Mouse (Mus musculus): ENCODE results near the gene Ptgfrn.
A peak's percentile ranks its signal among the peaks of the same experiment; 100 is the strongest.

The Ptgfrn gene

DNA sequence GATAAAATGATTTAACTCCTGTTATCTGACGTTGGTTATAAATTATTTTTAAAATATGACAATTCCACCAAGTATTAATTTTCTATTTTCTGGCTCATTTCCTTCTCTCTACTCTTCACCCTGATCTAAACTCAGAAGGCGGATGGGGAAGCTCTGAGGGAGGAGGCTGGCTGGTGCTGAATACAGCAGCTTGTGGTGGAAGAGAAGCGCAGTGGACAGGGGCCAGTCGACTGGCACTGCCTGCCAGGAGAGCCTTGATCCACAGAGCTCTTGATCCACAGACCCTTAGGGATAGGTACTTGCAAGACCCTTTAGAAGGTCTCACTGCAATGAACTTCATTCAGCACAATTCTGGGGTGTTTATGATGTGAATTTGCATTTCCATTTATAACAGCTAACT is 29.2 kb downstream of the Ptgfrn start:
- DNase-seq (ENCODE audit: extremely low spot score, low read depth, low spot score), result no peak

DNA sequence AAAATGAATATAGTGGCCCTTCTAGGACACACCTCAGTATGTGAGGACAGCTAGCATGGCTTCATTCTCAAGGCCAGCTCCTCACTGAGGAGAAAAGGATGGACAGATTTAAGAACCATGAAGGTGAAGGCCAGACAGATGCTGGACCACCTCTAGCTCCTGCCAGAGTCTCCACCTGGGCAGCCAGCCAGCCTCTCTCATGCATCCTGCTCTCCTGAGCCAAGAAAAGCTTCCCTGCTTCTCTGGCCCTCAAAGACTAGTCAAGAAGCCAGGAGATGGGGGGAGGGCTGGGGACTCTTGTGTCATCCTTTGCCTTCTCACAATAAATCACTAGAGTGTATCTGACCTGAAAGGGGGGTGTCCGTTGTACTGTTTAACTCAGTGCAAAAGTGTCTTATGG is 31.7 kb downstream of the Ptgfrn start:
- DNase-seq (ENCODE audit: extremely low spot score, low read depth, low spot score), result no peak

DNA sequence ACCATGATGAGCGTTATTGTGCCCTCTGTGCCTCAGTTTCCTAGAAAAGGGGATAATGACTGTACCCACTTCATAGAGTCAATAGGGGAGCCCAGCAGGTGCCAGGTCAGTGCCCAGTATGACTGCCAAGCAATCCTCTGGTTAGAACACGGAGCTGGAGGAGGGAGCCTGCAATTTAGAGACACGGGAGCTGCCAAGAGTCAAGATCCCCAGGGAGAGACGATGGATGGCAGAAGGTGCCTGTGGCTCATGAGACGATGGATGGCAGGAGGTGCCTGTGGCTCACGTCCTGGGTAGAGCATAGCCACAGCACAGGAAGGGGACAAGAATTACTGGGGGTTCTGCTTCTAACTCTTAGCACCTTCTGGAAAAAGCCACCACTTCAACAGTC is 32.4 kb downstream of the Ptgfrn start:
- DNase-seq (ENCODE audit: extremely low spot score, low read depth, low spot score), result no peak

DNA sequence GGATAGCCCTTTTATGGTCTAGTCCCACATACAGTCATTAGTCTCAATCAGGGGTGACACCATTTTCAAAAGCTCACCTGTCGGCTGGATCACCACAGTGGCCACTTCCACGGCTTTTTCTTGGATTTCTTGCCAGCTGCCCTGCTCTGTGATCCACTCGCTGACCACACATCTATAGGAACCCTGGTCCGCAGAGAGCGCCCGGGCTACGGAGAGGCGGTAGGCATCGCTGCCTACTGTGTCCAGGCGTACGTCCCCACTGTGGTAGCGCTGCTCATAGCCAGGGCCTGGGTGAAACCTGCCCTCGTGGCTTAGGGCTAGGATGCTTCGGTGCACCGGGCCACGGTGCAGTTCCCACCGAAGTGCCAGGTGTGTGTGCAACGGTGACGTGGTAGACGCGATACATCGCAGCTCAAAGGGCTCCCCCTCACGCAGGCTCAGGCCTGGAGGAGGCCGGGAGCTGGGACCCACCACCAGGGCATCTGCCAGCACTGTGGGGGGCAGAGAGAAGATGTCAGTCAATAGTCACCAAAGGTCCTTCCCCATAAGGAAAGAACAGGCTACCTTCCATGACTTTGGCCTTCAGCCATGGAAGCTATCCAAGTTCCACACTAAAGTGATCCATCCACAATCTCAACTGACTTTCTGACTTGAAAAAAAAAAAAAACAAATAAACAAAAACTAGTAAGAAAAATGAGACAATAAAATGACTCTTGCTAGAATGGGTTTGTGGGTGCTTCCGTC is 32.9 kb downstream of the Ptgfrn start:
- no peak for DNase-seq (ENCODE audit: extremely low spot score, low read depth, low spot score)

DNA sequence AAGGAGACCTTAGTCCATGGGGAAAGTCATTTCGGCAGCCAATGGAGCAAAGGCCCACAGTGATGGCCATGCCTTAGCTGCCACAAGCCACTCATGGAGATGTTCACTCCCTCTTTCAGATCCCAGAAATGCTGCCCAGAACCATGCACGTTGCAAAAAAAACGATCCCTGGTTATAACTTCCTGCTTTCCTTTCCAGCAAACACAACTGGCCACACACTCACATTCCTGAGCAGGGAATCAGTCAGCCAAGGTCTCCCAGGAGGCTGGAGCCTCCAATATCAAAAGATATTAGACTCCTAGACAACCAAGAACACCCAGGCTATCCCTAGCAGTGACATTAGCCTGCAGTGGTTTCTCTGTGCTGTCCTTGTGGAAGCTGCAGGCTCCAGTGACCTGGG is 34.2 kb downstream of the Ptgfrn start:
- DNase-seq (ENCODE audit: extremely low spot score, low read depth, low spot score), result no peak

DNA sequence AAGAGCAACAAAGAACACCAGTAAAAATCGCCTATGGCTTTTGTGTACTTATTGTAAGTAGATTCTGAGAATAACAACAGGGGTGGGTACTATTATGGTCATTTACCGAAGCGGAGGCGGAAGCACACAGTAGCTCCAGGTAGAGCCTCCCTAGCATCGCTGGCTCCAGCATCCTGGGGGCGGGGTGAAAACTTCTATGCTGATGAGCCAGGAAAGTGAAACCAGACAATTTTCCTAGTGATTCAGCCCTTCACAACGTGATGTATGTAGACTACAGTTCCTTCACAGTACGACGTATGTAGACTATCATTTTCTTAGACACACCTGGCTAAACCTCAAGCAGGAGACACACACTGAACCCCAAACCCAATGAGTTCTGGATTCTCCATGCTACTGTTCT is 36.7 kb downstream of the Ptgfrn start:
- no peak for DNase-seq (ENCODE audit: extremely low spot score, low read depth, low spot score)

DNA sequence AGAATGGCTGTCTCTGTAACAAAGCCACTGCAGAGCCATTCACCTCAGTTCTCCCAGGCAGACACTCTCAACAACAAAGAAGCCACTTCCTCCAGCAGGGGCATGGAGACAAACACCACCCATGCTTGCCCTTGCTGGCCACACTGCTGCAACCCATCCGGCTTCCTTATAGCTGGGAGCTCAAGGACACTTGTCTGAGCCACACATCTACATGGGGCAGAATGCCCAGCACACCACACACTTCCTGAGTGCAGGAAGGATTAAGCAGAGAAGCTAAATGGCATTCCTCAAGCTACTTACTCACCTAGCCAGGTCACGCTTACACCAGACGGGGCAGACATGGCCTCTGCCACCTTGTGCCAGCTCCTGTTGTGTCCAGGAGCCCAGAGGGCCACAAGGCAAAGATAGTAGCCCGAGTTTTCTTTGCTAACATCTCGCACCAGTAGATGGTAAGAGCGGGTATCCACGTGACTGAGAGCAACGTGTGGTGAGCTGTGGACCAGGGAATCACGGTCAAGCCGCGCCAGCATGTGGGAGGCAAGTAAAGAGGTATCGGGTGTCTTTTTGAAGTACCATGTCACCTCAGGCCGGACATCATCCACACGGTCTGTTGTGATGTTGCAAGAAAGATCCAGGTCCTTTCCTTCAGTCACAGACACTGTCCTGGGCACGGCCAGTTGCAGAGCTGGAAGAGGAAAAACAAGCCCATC is 37.4 kb downstream of the Ptgfrn start:
- no peak for DNase-seq (ENCODE audit: extremely low spot score, low read depth, low spot score)

DNA sequence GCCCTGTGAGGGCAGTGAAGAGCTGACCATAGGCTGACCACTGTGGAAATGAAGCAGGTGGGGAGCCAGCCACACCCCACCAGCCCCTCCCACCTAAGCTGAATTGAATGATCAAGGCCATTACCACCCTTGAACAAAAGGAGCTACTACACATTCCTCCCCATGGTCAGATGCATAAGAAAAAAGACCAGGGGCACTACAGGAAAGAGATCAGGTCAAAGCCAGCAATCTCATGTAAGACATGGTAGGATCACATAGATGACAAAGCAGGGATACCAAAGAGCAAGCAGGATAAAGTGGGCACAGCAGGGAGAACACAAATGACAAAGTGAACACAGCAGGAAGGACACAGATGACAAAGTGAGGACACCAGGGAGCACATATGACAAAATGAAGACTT is 38.5 kb downstream of the Ptgfrn start:
- no peak for DNase-seq (ENCODE audit: extremely low spot score, low read depth, low spot score)

DNA sequence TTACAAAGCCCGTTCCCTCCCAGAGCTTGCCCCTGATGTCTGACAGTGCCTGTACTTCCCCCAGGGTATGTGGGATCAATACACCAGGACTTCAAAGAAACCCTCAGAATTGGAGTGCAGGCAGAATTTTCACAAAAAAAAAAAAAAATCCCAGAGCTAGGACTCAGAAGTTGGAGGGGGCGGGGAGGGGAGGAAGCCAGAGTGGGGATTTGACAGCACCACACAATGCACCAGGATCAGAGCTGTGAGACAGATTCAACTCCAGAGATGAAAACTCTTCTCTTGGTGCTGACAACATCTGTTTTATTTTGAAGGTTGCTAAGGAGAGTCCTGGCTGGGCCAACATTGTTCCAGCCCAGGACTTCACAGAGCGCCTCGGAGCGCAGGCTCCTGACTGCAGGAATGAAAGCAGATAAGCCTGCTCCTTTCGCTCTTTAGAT is 39.3 kb downstream of the Ptgfrn start:
- DNase-seq (ENCODE audit: extremely low spot score, low read depth, low spot score), result no peak

DNA sequence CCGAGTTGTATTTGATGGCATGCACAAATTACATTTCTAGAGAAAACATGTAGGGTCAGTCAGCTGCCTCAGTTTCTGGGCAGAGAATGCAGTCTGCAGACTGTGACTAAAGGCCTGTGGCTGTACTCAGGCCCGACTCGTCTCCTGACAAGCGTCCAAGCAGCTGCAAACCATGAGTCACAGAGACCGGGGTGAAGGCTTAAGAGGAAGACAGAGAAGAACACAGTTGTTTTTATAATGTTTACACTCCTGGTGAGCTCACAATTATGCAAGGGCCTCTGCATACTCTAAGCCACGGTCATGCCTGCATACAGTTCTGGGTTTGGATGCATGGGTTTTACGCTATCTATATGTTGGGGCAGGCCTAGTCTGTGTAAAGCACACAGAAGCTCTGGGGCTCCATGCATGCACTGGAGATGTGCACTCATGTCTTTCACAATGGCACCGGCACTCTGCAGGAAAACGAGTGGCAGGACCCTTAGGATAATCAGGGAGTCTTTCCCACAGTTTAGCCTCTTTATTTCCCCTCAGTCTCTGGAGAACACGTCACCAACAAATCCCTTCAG is 39.8 kb downstream of the Ptgfrn start:
- DNase-seq (ENCODE audit: extremely low spot score, low read depth, low spot score), result no peak

DNA sequence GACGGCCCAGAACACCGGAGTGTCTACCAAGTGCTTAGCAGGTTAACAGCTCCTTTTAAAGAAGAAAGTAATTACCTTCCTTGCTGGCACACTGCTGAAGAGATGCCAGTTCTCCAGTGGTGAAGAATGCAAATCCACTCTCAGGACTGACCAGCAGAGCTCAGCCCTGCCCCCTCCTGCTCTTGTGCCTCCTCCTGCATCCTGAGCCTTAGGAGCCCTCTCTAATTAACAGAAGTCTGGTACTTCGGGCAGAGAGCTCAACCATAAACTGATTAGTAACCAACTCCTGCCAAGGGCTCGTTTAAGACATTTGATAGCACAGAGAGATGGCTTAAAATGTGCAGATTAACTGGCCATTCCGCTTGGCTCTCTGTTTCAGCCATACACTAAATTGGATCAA is 41.4 kb downstream of the Ptgfrn start:
- peak; percentile 3 for DNase-seq (ENCODE audit: extremely low spot score, low read depth, low spot score)

DNA sequence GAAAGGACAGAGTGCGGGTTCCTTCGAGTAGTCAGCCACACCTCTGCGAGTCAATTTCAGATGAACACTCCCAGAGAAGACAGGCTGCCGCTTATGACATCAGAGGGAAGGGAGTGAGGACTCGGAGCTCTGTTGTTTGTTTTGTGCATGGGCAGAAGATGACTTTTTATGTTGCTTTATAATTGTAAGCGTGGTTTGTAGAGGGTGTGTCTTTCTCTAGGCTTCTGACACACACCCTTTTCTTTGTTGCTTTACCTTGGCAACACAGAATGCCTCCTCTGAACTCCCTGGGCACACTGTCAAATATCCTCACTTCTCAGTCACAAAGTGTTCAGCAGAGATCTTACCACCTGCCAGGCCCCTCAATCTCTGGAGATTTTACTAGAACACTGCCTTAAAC is 43.9 kb downstream of the Ptgfrn start:
- DNase-seq (ENCODE audit: extremely low spot score, low read depth, low spot score), result no peak

DNA sequence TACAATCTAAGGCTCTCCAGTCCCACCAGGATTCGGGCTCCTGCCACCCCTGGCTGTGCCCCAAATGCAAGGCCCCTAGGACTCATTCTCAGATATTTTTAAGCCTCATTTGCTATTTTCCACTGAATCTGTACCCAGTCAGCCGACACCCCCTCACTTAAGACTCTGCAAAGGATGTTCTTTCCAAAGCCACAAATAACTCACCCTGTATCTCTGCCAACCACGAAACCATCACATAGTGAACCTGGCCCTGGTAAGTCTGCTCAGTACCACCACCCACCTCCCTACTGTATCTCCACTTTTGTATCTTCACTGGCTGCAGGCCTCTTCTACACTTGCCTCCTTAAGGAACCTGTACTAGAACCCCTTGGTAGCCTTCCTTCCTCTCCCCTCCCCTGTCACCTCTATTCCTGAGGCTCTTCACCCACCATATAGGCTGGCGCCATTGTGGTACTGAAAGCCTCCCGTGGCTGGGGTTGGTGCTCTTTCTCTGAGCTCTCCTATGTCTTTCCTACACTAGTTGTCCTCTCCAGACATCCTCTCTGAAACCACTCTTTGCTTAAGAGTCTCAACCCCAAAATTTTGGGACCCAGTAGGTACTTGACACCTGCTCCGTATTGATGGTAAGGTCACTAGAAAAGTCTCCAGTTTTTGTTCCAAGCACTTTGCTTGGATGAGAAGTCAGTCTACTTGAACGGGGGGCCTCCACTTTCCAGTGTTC is 48.1 kb downstream of the Ptgfrn start:
- no peak for DNase-seq (ENCODE audit: extremely low spot score, low read depth, low spot score)

DNA sequence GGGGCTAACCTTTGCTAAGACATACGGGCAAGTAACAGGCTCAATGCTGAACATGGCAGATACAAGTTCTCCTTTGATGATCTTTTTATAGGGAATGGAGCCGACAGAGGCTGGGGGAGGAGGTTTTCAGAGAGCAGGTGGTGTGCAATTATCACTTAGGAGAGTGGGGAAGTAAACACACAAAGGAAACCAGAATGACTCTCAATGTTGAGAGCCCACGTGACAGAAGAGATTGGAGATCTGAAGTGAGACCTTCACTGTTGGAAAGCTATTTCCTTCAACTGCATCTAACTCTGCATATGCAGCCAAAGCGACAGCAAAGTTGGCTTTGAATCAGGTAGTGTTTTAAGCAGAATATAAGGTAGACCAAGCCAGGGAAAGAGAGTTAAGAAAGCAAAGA is 50.9 kb downstream of the Ptgfrn start:
- DNase-seq (ENCODE audit: extremely low spot score, low read depth, low spot score), result no peak

DNA sequence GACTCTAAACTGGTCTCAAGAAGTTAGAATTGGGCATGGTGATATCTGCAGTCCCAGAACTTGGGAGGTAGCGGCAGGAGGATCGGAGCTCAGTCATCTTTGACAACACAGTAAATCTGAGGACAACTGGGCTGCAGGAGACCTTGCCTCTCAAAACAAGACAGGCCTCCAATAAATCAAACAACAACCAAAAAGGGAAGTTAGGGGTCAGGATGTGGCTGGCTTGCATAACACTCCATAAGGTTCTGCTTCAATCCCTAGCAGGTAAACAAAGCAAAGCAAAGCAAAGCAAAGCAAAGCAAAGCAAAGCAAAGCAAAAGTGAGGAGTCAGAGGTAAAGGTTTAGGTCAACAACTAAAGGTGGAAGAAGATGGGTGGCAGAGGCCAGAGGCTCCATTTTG is 51.9 kb downstream of the Ptgfrn start:
- DNase-seq (ENCODE audit: extremely low spot score, low read depth, low spot score), result no peak

DNA sequence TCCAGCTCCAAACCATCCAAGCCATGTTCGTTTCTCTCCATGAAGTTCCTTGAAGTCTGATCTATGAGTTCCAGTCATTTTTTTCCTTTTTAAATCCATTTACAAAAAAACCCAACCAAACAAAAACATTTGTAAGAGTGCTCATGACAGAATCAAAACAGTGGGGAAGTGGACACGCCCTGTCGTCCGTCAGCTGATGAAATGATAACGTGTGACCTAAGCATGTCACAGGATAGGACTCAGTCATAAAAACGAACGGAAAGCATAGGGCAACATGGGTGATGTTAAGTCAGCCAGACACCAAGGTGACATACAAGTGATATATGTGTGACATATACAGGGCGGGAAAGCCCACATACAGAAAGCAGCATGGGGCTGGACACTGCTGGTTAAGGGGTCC is 54.9 kb downstream of the Ptgfrn start:
- no peak for DNase-seq (ENCODE audit: extremely low spot score, low read depth, low spot score)

DNA sequence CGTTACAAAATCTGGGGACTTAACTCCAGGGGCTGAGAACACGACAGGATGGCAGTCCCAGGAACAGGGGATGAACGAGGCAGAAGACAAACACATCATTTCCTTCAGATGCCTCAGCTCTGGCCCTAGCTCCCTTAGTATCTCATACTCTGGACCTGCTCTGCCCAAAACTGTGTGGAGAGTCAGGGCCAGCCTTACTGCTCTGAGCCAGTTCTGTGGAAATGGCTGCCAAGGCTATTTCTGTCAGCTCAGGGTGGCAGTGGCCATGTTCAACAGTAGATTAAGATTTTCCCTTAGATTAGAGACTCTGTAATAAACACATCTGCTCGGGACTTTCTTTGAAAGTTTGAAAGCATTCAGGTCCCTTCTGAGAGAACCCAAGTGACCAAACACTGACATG is 58.5 kb downstream of the Ptgfrn start:
- DNase-seq (ENCODE audit: extremely low spot score, low read depth, low spot score), result no peak

DNA sequence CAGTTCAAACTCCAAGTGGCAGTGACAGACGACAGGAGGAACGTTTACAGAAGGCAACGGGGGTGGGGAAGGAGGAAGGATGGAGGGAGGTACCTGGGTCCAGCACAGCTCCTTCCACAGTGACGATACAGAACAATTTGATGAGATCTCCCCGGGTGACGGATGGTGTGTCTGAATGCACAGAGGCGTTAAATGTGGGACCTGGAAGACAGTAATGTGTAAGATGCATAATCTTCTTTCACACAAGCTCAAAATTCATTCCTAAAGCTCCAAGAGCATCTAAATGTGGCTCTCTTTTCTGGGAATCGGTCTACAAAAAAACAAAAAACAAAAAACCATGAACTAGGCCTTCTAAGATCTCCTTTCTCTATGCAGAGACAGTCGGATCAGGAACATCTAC is 60.1 kb downstream of the Ptgfrn start:
- no peak for DNase-seq (ENCODE audit: extremely low spot score, low read depth, low spot score)

DNA sequence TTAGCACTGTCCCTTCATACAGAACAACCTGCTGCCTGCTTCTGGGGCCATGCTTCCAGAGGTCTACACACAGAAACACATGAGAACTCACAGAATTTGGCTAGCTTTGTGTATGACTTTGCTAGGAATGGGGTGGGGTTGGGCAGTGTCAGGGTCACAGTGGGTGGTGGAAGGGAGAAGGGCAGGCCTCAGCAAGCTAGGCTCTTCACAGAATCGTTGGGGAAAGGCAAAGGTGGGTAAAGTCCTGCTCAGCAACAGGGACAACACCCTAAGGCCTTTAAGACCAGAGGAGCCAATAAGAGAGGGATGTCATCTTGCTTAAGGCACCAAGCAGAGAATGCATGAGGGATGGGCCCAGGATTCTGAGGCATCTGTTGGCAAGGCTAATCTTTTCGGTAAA is 61.3 kb downstream of the Ptgfrn start:
- DNase-seq (ENCODE audit: extremely low spot score, low read depth, low spot score), result no peak

DNA sequence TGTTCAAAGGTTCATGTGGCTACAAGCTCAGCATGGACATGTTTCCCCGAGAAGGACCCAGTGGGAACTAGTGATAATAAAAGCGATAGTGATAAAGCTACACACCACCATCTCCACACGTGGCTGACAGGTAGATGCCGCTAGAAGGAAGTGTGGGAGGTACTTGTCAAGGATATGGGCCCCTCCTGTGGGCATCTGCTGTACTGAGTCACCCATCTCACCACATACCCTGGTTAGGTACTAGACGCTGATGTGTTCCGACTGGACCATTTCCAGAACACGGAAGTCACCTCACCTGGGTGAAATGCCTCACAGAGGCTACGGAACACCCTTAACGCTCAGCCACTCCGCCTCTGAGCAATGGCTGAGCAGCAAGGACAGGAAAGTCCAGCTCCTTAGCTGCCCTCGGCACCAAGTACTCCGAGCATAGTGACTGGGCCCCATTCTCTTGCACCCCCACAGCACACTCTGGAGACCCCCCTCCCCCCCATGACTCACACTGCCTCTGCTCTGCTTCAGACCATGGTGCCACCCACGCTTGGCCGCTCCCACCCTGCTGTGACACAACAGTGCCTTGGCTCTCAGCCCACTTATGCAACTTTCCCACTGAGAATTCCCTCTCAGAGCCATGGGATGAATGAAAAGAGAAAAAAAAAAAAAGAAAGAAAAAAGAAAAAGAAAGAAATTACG is 62.3 kb downstream of the Ptgfrn start:
- DNase-seq (ENCODE audit: extremely low spot score, low read depth, low spot score), result no peak

DNA sequence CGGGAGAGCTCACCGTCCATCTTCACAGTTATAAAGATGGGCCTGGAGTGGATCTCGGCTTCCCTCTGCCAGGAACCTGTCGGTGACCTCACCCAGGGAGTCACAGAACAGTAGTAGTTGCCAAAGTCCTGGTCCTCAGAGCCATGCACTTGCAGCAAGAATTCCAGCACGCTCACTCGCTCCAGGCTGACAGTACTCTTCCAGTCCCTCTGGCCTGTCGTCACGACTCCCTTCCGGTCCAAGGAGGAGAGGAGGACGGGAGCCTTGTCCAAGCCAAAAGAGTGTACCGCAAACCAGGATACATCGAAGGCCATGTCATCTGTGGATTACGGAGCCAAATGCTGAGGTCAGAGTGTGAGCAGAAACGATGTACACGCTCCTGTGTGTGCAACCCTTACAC is 64.6 kb downstream of the Ptgfrn start:
- no peak for DNase-seq (ENCODE audit: extremely low spot score, low read depth, low spot score)
